Comparison of ENCODE assay signal across 11 mouse cellular contexts in the genomic region with DNA sequence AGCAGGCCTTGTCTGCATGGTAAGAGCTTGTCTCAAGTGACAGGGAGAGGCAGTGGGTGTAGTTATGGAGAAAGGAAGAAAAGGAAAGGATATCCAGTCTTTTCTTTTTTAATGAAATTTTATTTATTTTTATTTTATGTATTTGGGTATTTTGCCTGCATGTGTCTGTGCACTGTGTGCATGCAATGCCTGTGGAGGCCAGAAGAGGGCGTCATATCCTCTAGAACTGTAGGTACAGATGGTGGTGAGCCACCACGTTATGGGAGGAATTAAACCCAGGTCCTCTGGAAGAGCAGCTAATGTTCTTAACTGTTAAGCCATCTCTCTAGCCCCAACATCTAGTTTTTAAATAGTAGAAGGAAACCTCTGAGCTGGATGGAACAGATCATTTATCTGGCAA. TPM values are rescaled to one million over a fixed set of nuclear protein-coding genes. Genes with fewer than 3 reads are reported as not detected.
DNase-seq lines count a peak whose midpoint lies in the region; ATAC-seq and TF ChIP-seq lines count a peak whose summit lies in the region.
"Had no signal": no experiment of that assay in that cellular context is flagged by ENCODE, and none has a peak within 500 bp of the region (broad histone marks: within the 10 kb centered on the region; RNA-seq: fewer than 3 reads in every experiment).

No protein-coding gene starts in this region.

- no peak overlapping the region for H3K9ac ChIP-seq in lung, embryonic 14.5 days
- H3K9ac ChIP-seq: neural tube, embryonic 12.5 days had no signal

- no peak for ATAC-seq in CD4-positive, CD25-positive, alpha-beta regulatory T cell, adult 4 months
- ATAC-seq in lung, embryonic 14.5 days (ENCODE audit: insufficient read depth) = no peak

- no peak overlapping the region for H3K27ac ChIP-seq in lung, embryonic 14.5 days (ENCODE audit: low read depth)
- H3K27ac ChIP-seq in embryonic facial prominence, embryonic 10.5 days (replicated peaks) = no peak overlapping the region
- H3K27ac ChIP-seq: neural tube, embryonic 12.5 days had no signal

- no peaks in the 10 kb centered on the region for H3K9me3 ChIP-seq in lung, embryonic 14.5 days (ENCODE audit: low read depth, low read length)
- no peaks in the 10 kb centered on the region for H3K9me3 ChIP-seq in embryonic facial prominence, embryonic 10.5 days
- H3K9me3 ChIP-seq: neural tube, embryonic 12.5 days had no signal

- peak; percentile 66 for DNase-seq in CD4-positive, CD25-positive, alpha-beta regulatory T cell, adult 2 months (ENCODE audit: low read depth, low spot score)
- DNase-seq in lung, embryonic 14.5 days = no peak
- no peak for DNase-seq in lung, postnatal 10 days
- peak; percentile 68 for DNase-seq in induced T-regulatory cell, adult 2 months (ENCODE audit: low read depth)
- peak; percentile 67 for DNase-seq in thymus, postnatal 14 days
- DNase-seq in adrenal gland, adult 18-20 months (ENCODE audit: low spot score in 2 of 2) = no peak
- DNase-seq in embryonic facial prominence, embryonic 10.5 days (ENCODE audit: low spot score) = no peak
- DNase-seq: cerebellum, adult 9-11 months; heart, adult 18-20 months had no signal

- peak; percentile 39 for TF ChIP-seq CTCF in lung, embryonic 14.5 days (IDR thresholded peaks at IDR 0.05; ENCODE audit: low read depth)

- 37% methylated on average over 2 of the region's 2 CpGs for WGBS in lung, embryonic 14.5 days
- 47% methylated on average over 2 of the region's 2 CpGs for WGBS in embryonic facial prominence, embryonic 10.5 days

- H3K27me3 ChIP-seq in lung, embryonic 14.5 days (ENCODE audit: insufficient read depth, low read length) = no peaks in the 10 kb centered on the region
- H3K27me3 ChIP-seq in embryonic facial prominence, embryonic 10.5 days (replicated peaks; ENCODE audit: low read depth, poor library complexity, severe bottlenecking) = no peaks in the 10 kb centered on the region
- H3K27me3 ChIP-seq: neural tube, embryonic 12.5 days had no signal

- H3K4me2 ChIP-seq in lung, embryonic 14.5 days = no peak overlapping the region
- H3K4me2 ChIP-seq: neural tube, embryonic 12.5 days had no signal

- no peak overlapping the region for H3K4me3 ChIP-seq in lung, embryonic 14.5 days (ENCODE audit: low read depth, low read length)
- no peak overlapping the region for H3K4me3 ChIP-seq in embryonic facial prominence, embryonic 10.5 days
- H3K4me3 ChIP-seq: neural tube, embryonic 12.5 days had no signal

- no peaks in the 10 kb centered on the region for H3K36me3 ChIP-seq in lung, embryonic 14.5 days (ENCODE audit: insufficient read depth)
- H3K36me3 ChIP-seq in embryonic facial prominence, embryonic 10.5 days (replicated peaks) = no peaks in the 10 kb centered on the region
- H3K36me3 ChIP-seq: neural tube, embryonic 12.5 days had no signal

- H3K4me1 ChIP-seq in lung, embryonic 14.5 days (ENCODE audit: insufficient read depth) = no peaks in the 10 kb centered on the region
- peaks cover 35% of the 10 kb centered on the region for H3K4me1 ChIP-seq in embryonic facial prominence, embryonic 10.5 days

RNA-seq across cellular contexts. Expression of a gene that starts 2.3 kb away (rescaled TPM):
- 10 to 100 TPM; 33.1 to 56.6 TPM for polyA plus RNA-seq in CD4-positive, CD25-positive, alpha-beta regulatory T cell, adult 4 months (2017; shearing (Covaris generic))
- 0.83 and 0.99 TPM in 2 replicates for polyA plus RNA-seq in lung, embryonic 14.5 days (2014; fragmentation: Nextera tagmentation; extraction: Ambion mirVana)
- total RNA-seq in adrenal gland, adult 18-20 months (2021) = 1 to 10 TPM in 1 of 2 experiments, under 1 TPM in 1; 0.89 to 2.0 TPM
- 0.49 and 1.00 TPM in 2 replicates for polyA plus RNA-seq in embryonic facial prominence, embryonic 10.5 days (2016; fragmentation: Nextera tagmentation; extraction: Ambion mirVana)

RNA-seq across cellular contexts. Expression of a gene that starts 50.5 kb away (rescaled TPM):
- polyA plus RNA-seq in CD4-positive, CD25-positive, alpha-beta regulatory T cell, adult 4 months (2017; shearing (Covaris generic)) = 10 to 100 TPM; 10.9 to 16.8 TPM
- 271 and 275 TPM in 2 replicates for polyA plus RNA-seq in lung, embryonic 14.5 days (2014; fragmentation: Nextera tagmentation; extraction: Ambion mirVana)
- total RNA-seq in adrenal gland, adult 18-20 months (2021) = 10 to 100 TPM; 35.9 to 39.9 TPM
- polyA plus RNA-seq in embryonic facial prominence, embryonic 10.5 days (2016; fragmentation: Nextera tagmentation; extraction: Ambion mirVana) = 275 and 285 TPM in 2 replicates

Comparison
In these comparisons a context has a peak if more than half of its experiments do, and no peak if none do; other contexts are left out.
1. DNase-seq: peak in CD4-positive, CD25-positive, alpha-beta regulatory T cell, adult 2 months (single experiment), induced T-regulatory cell, adult 2 months (single experiment) and thymus, postnatal 14 days (single experiment); none in lung, embryonic 14.5 days (single experiment), lung, postnatal 10 days (single experiment), adrenal gland, adult 18-20 months (0 of 2) and embryonic facial prominence, embryonic 10.5 days (single experiment).
2. RNA of a gene that starts 2.3 kb away (polyA plus RNA-seq): 33.1 to 56.6 TPM in CD4-positive, CD25-positive, alpha-beta regulatory T cell, adult 4 months; 0.49 to 1.00 TPM in embryonic facial prominence, embryonic 10.5 days and 0.83 to 0.99 TPM in lung, embryonic 14.5 days; every median in the first group is over 10 times any median in the second.
3. RNA of a gene that starts 50.5 kb away (polyA plus RNA-seq): 275 to 285 TPM in embryonic facial prominence, embryonic 10.5 days and 271 to 275 TPM in lung, embryonic 14.5 days; 10.9 to 16.8 TPM in CD4-positive, CD25-positive, alpha-beta regulatory T cell, adult 4 months; every median in the first group is over 10 times any median in the second.